Mouse (Mus musculus): ENCODE data around the gene Ice2. TPM values are rescaled to one million over a fixed set of nuclear protein-coding genes. Genes with fewer than 3 reads are reported as not detected.

Ice2 gene
- total RNA-seq, 1 experiment = 10.0 TPM

GRCm38 (mm10) chr9:69431863-69432555 lies 34.3 kb downstream of the Ice2 start:
- Histone ChIP-seq H3K27ac (ENCODE audit: insufficient read depth, low read depth, low read length, poor library complexity, severe bottlenecking) (no peak overlapping the region), H3K9me3 (ENCODE audit: control insufficient read depth, insufficient read depth, low read depth, low read length) (no peaks in the 10 kb centered on the region), H3K9ac (ENCODE audit: insufficient read depth, low read depth, low read length, poor library complexity, severe bottlenecking) (no peak overlapping the region), H3K4me1 (ENCODE audit: control insufficient read depth in 2 of 2, insufficient read depth in 2 of 2, low read length in 2 of 2, poor library complexity in 1 of 2) (no peaks in the 10 kb centered on the region), H3K4me3 (ENCODE audit: insufficient read depth in 1 of 2, low read depth in 1 of 2, low read length in 2 of 2, poor library complexity in 1 of 2, severe bottlenecking in 1 of 2) (no peak overlapping the region), H3K36me3 (ENCODE audit: control insufficient read depth, insufficient read depth, low read length, poor library complexity, severe bottlenecking) (no peaks in the 10 kb centered on the region)
- no peak for DNase-seq (ENCODE audit: low read depth, low spot score)
- no peak for TF ChIP-seq ZC3H11A (IDR thresholded peaks at IDR 0.05; ENCODE audit: borderline replicate concordance, low read depth, low read length)
- TF ChIP-seq HCFC1 (IDR thresholded peaks at IDR 0.05; ENCODE audit: borderline replicate concordance, insufficient read depth, low read length) = no peak
- TF ChIP-seq ZNF384 (IDR thresholded peaks at IDR 0.05; ENCODE audit: low read depth, low read length) = no peak
- no peak for TF ChIP-seq CHD2 (IDR thresholded peaks at IDR 0.05; ENCODE audit: low read depth, low read length)
- no peak for TF ChIP-seq MAFK (IDR thresholded peaks at IDR 0.05; ENCODE audit: insufficient read depth, low read depth, low read length)
- in situ Hi-C loops (cut with MboI; ENCODE audit: low sequenced_read_pairs in 2 of 2, unreplicated experiment in 2 of 2) = no loop called here

GRCm38 (mm10) chr9:69435194-69435593 lies 37.5 kb downstream of the Ice2 start:
- H3K27ac ChIP-seq (ENCODE audit: insufficient read depth, low read depth, low read length, poor library complexity, severe bottlenecking) = no peak overlapping the region

GRCm38 (mm10) chr9:69435662-69436061 lies 38.0 kb downstream of the Ice2 start:
- Histone ChIP-seq H3K9me3 (ENCODE audit: control insufficient read depth, insufficient read depth, low read depth, low read length) (no peaks in the 10 kb centered on the region), H3K4me1 (ENCODE audit: control insufficient read depth in 2 of 2, insufficient read depth in 2 of 2, low read length in 2 of 2, poor library complexity in 1 of 2) (peaks cover 0 to 3% of the 10 kb centered on the region in 2 experiments; a peak in 1 of 4 replicates), H3K9ac (ENCODE audit: insufficient read depth, low read depth, low read length, poor library complexity, severe bottlenecking) (no peak overlapping the region), H3K4me3 (ENCODE audit: insufficient read depth in 1 of 2, low read depth in 1 of 2, low read length in 2 of 2, poor library complexity in 1 of 2, severe bottlenecking in 1 of 2) (no peak overlapping the region), H3K27ac (ENCODE audit: insufficient read depth, low read depth, low read length, poor library complexity, severe bottlenecking) (no peak overlapping the region), H3K36me3 (ENCODE audit: control insufficient read depth, insufficient read depth, low read length, poor library complexity, severe bottlenecking) (no peaks in the 10 kb centered on the region)
- TF ChIP-seq ZNF384 (IDR thresholded peaks at IDR 0.05; ENCODE audit: low read depth, low read length) (no peak), CHD2 (IDR thresholded peaks at IDR 0.05; ENCODE audit: low read depth, low read length) (no peak), MAFK (IDR thresholded peaks at IDR 0.05; ENCODE audit: insufficient read depth, low read depth, low read length) (no peak), ZC3H11A (IDR thresholded peaks at IDR 0.05; ENCODE audit: borderline replicate concordance, low read depth, low read length) (no peak), HCFC1 (IDR thresholded peaks at IDR 0.05; ENCODE audit: borderline replicate concordance, insufficient read depth, low read length) (no peak)
- no peak for DNase-seq (ENCODE audit: low read depth, low spot score)
- in situ Hi-C loops (cut with MboI; ENCODE audit: low sequenced_read_pairs in 2 of 2, unreplicated experiment in 2 of 2) = no loop called here

More at GRCm38 (mm10) chr9:69435194-69435593, 37.5 kb downstream of the Ice2 start:
- no peaks in the 10 kb centered on the region for H3K9me3 ChIP-seq (ENCODE audit: control insufficient read depth, insufficient read depth, low read depth, low read length)
- no peak overlapping the region for H3K9ac ChIP-seq (ENCODE audit: insufficient read depth, low read depth, low read length, poor library complexity, severe bottlenecking)
- no peaks in the 10 kb centered on the region for H3K36me3 ChIP-seq (ENCODE audit: control insufficient read depth, insufficient read depth, low read length, poor library complexity, severe bottlenecking)
- in situ Hi-C loops (cut with MboI; ENCODE audit: low sequenced_read_pairs in 2 of 2, unreplicated experiment in 2 of 2) = no loop called here
- TF ChIP-seq ZC3H11A (IDR thresholded peaks at IDR 0.05; ENCODE audit: borderline replicate concordance, low read depth, low read length) (no peak), MAFK (IDR thresholded peaks at IDR 0.05; ENCODE audit: insufficient read depth, low read depth, low read length) (no peak), ZNF384 (IDR thresholded peaks at IDR 0.05; ENCODE audit: low read depth, low read length) (no peak), HCFC1 (IDR thresholded peaks at IDR 0.05; ENCODE audit: borderline replicate concordance, insufficient read depth, low read length) (no peak), CHD2 (IDR thresholded peaks at IDR 0.05; ENCODE audit: low read depth, low read length) (no peak)
- peaks cover 0 to 3% of the 10 kb centered on the region in 2 experiments; a peak in 1 of 4 replicates for H3K4me1 ChIP-seq (ENCODE audit: control insufficient read depth in 2 of 2, insufficient read depth in 2 of 2, low read length in 2 of 2, poor library complexity in 1 of 2)
- no peak for DNase-seq (ENCODE audit: low read depth, low spot score)
- no peak overlapping the region for H3K4me3 ChIP-seq (ENCODE audit: insufficient read depth in 1 of 2, low read depth in 1 of 2, low read length in 2 of 2, poor library complexity in 1 of 2, severe bottlenecking in 1 of 2)

- in situ Hi-C loops (cut with MboI; ENCODE audit: low sequenced_read_pairs in 2 of 2, unreplicated experiment in 2 of 2) = no loop called here
- Histone ChIP-seq H3K27ac (ENCODE audit: insufficient read depth, low read depth, low read length, poor library complexity, severe bottlenecking) (no peak overlapping the region), H3K9ac (ENCODE audit: insufficient read depth, low read depth, low read length, poor library complexity, severe bottlenecking) (no peak overlapping the region), H3K4me1 (ENCODE audit: control insufficient read depth in 2 of 2, insufficient read depth in 2 of 2, low read length in 2 of 2, poor library complexity in 1 of 2) (peaks cover 0 to 5% of the 10 kb centered on the region in 2 experiments; a peak in 1 of 4 replicates), H3K4me3 (ENCODE audit: insufficient read depth in 1 of 2, low read depth in 1 of 2, low read length in 2 of 2, poor library complexity in 1 of 2, severe bottlenecking in 1 of 2) (no peak overlapping the region), H3K36me3 (ENCODE audit: control insufficient read depth, insufficient read depth, low read length, poor library complexity, severe bottlenecking) (no peaks in the 10 kb centered on the region), H3K9me3 (ENCODE audit: control insufficient read depth, insufficient read depth, low read depth, low read length) (no peaks in the 10 kb centered on the region)
- no peak for TF ChIP-seq MAFK (IDR thresholded peaks at IDR 0.05; ENCODE audit: insufficient read depth, low read depth, low read length)
- no peak for TF ChIP-seq ZC3H11A (IDR thresholded peaks at IDR 0.05; ENCODE audit: borderline replicate concordance, low read depth, low read length)
- TF ChIP-seq CHD2 (IDR thresholded peaks at IDR 0.05; ENCODE audit: low read depth, low read length) = no peak
- no peak for TF ChIP-seq HCFC1 (IDR thresholded peaks at IDR 0.05; ENCODE audit: borderline replicate concordance, insufficient read depth, low read length)
- no peak for TF ChIP-seq ZNF384 (IDR thresholded peaks at IDR 0.05; ENCODE audit: low read depth, low read length)
- DNase-seq (ENCODE audit: low read depth, low spot score) = no peak
These were observed 42.2 kb downstream of the Ice2 start for GRCm38 (mm10) chr9:69439805-69440357.
